Mouse (Mus musculus) embryo, embryonic 11 days (tissue): ENCODE results near the gene Ahnak2.

ENCODE experiments used
- DNase-seq: peaks from one replicate; pipeline ENCODE4 v3.0.0-alpha.2; 2015

The Ahnak2 gene

GRCm38 (mm10) chr12:112795466-112796104 lies 6.9 kb downstream of the Ahnak2 start:
- no peak for DNase-seq

- no peak for DNase-seq
These were observed 7.5 kb downstream of the Ahnak2 start for GRCm38 (mm10) chr12:112794998-112795397.

GRCm38 (mm10) chr12:112794356-112794816 lies 8.1 kb downstream of the Ahnak2 start:
- no peak for DNase-seq

- no peak for DNase-seq
These were observed 8.7 kb downstream of the Ahnak2 start for GRCm38 (mm10) chr12:112793601-112794355.

- DNase-seq = no peak
These were observed 11.4 kb downstream of the Ahnak2 start for GRCm38 (mm10) chr12:112791026-112791425.

- DNase-seq = no peak
These were observed 28.0 kb downstream of the Ahnak2 start for GRCm38 (mm10) chr12:112774481-112774880.

- no peak for DNase-seq
These were observed 28.4 kb downstream of the Ahnak2 start for GRCm38 (mm10) chr12:112774026-112774425.

- no peak for DNase-seq
These were observed 29.1 kb downstream of the Ahnak2 start for GRCm38 (mm10) chr12:112773366-112773765.

GRCm38 (mm10) chr12:112772306-112772705 lies 30.2 kb downstream of the Ahnak2 start:
- DNase-seq = no peak

- no peak for DNase-seq
These were observed 32.1 kb downstream of the Ahnak2 start for GRCm38 (mm10) chr12:112770396-112770795.

- no peak for DNase-seq
These were observed 32.7 kb downstream of the Ahnak2 start for GRCm38 (mm10) chr12:112769751-112770150.

- peak; percentile 37 for DNase-seq
These were observed 33.4 kb downstream of the Ahnak2 start for GRCm38 (mm10) chr12:112769031-112769430.

- no peak for DNase-seq
These were observed 34.3 kb downstream of the Ahnak2 start for GRCm38 (mm10) chr12:112768166-112768565.

- no peak for DNase-seq
These were observed 35.2 kb downstream of the Ahnak2 start for GRCm38 (mm10) chr12:112767036-112767890.

GRCm38 (mm10) chr12:112766586-112766985 lies 35.9 kb downstream of the Ahnak2 start:
- DNase-seq = no peak

- no peak for DNase-seq
These were observed 37.5 kb downstream of the Ahnak2 start for GRCm38 (mm10) chr12:112764991-112765390.

GRCm38 (mm10) chr12:112764141-112764540 lies 38.3 kb downstream of the Ahnak2 start:
- DNase-seq = no peak

GRCm38 (mm10) chr12:112763176-112763575 lies 39.3 kb downstream of the Ahnak2 start:
- no peak for DNase-seq

- no peak for DNase-seq
These were observed 40.4 kb downstream of the Ahnak2 start for GRCm38 (mm10) chr12:112762018-112762417.

- DNase-seq = no peak
These were observed 41.0 kb downstream of the Ahnak2 start for GRCm38 (mm10) chr12:112761411-112761810.

GRCm38 (mm10) chr12:112760154-112760926 lies 42.1 kb downstream of the Ahnak2 start, which contains the start of gene Pld4:
Gene Pld4 (plus strand): TSS chr12:112760655.
- no peak for DNase-seq

GRCm38 (mm10) chr12:112759471-112759870 lies 43.0 kb downstream of the Ahnak2 start:
- no peak for DNase-seq
